In the genomic region with DNA sequence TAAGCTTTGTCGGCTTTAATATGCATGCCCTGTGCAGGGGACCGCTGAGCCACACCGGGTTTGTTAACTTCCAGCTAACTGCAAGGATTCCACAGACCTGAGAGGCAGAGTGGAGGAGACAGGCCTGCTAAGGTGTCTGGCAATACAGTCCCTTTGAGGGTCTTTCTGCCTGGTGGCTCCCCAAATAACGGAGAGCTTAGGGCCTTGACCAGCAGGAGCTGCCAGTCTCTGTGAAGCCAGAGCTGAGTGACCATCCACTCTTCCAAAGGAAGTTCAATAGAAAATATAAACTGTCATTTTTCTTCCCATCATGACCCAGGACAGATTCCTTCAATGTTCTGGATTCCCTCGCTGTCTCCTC, we compare ENCODE assay signal across 9 mouse cellular contexts. TPM values are rescaled to one million over a fixed set of nuclear protein-coding genes. Genes with fewer than 3 reads are reported as not detected.
DNase-seq lines count a peak whose midpoint lies in the region; ATAC-seq and TF ChIP-seq lines count a peak whose summit lies in the region.
"Had no signal": no experiment of that assay in that cellular context is flagged by ENCODE, and none has a peak within 500 bp of the region (broad histone marks: within the 10 kb centered on the region; RNA-seq: fewer than 3 reads in every experiment).

No protein-coding gene starts in this region.

- no peak for DNase-seq in forebrain, postnatal 0 days
- DNase-seq in midbrain, embryonic 11.5 days (ENCODE audit: low spot score, missing footprints): peak; percentile 90
- DNase-seq in layer of hippocampus, postnatal 10 days (ENCODE audit: low spot score in 2 of 2): no peak
- DNase-seq: kidney, adult 8-10 months had no signal

- H3K36me3 ChIP-seq in forebrain, embryonic 12.5 days (replicated peaks): no peaks in the 10 kb centered on the region
- H3K36me3 ChIP-seq in forebrain, postnatal 0 days (ENCODE audit: insufficient read depth): no peaks in the 10 kb centered on the region
- no peaks in the 10 kb centered on the region for H3K36me3 ChIP-seq in midbrain, embryonic 11.5 days (ENCODE audit: control insufficient read depth, insufficient read depth, low read length)
- no peaks in the 10 kb centered on the region for H3K36me3 ChIP-seq in midbrain, embryonic 15.5 days (replicated peaks)
- H3K36me3 ChIP-seq in limb, embryonic 13.5 days: no peaks in the 10 kb centered on the region
- H3K36me3 ChIP-seq in stomach, embryonic 15.5 days: no peaks in the 10 kb centered on the region

- H3K4me1 ChIP-seq in forebrain, embryonic 12.5 days: peaks cover 60% of the 10 kb centered on the region
- 0 out of 2 replicates have a peak, but pooled peaks cover 13% of the 10 kb centered on the region for H3K4me1 ChIP-seq in forebrain, postnatal 0 days (ENCODE audit: insufficient read depth)
- H3K4me1 ChIP-seq in midbrain, embryonic 11.5 days (ENCODE audit: control insufficient read depth, insufficient read depth, low read length): peaks cover 34% of the 10 kb centered on the region
- H3K4me1 ChIP-seq in midbrain, embryonic 15.5 days: peaks cover 42% of the 10 kb centered on the region
- H3K4me1 ChIP-seq in limb, embryonic 13.5 days: peaks cover 33% of the 10 kb centered on the region
- H3K4me1 ChIP-seq in stomach, embryonic 15.5 days: peaks cover 11% of the 10 kb centered on the region

- no peak overlapping the region for H3K4me3 ChIP-seq in forebrain, embryonic 12.5 days (replicated peaks)
- no peak overlapping the region for H3K4me3 ChIP-seq in forebrain, postnatal 0 days (ENCODE audit: low read depth, low read length)
- H3K4me3 ChIP-seq in midbrain, embryonic 11.5 days (ENCODE audit: low read depth, low read length): 0 out of 2 replicates have a peak overlapping the region, but pooled peaks have one; percentile 9
- H3K4me3 ChIP-seq in midbrain, embryonic 15.5 days: no peak overlapping the region
- H3K4me3 ChIP-seq in limb, embryonic 13.5 days: peak overlapping the region; percentile 97
- H3K4me3 ChIP-seq in stomach, embryonic 15.5 days (replicated peaks): peak overlapping the region; percentile 56

- peak overlapping the region; percentile 51; the same call in 1 of the 2 replicates for H3K27ac ChIP-seq in forebrain, embryonic 12.5 days
- no peak overlapping the region for H3K27ac ChIP-seq in forebrain, postnatal 0 days (ENCODE audit: low read depth, low read length)
- H3K27ac ChIP-seq in midbrain, embryonic 11.5 days (ENCODE audit: low read depth, low read length): no peak overlapping the region; the same call in 1 of the 2 replicates
- H3K27ac ChIP-seq in midbrain, embryonic 15.5 days: no peak overlapping the region
- H3K27ac ChIP-seq in limb, embryonic 13.5 days: peak overlapping the region; percentile 100
- H3K27ac ChIP-seq in stomach, embryonic 15.5 days: peak overlapping the region; percentile 93

- H3K9me3 ChIP-seq in forebrain, embryonic 12.5 days: no peaks in the 10 kb centered on the region
- H3K9me3 ChIP-seq in forebrain, postnatal 0 days (ENCODE audit: low read length): no peaks in the 10 kb centered on the region
- no peaks in the 10 kb centered on the region for H3K9me3 ChIP-seq in midbrain, embryonic 11.5 days (ENCODE audit: control insufficient read depth, low read length)
- H3K9me3 ChIP-seq in midbrain, embryonic 15.5 days: no peaks in the 10 kb centered on the region
- no peaks in the 10 kb centered on the region for H3K9me3 ChIP-seq in limb, embryonic 13.5 days
- H3K9me3 ChIP-seq in stomach, embryonic 15.5 days: no peaks in the 10 kb centered on the region

- ATAC-seq in forebrain, embryonic 12.5 days (ENCODE audit: low FRiP score): no peak
- no peak for ATAC-seq in forebrain, postnatal 0 days
- no peak for ATAC-seq in midbrain, embryonic 11.5 days (ENCODE audit: low FRiP score)
- ATAC-seq in midbrain, embryonic 15.5 days (replicated peaks): no peak
- ATAC-seq in limb, embryonic 13.5 days (ENCODE audit: low FRiP score, low read depth): no peak
- ATAC-seq in stomach, embryonic 15.5 days (ENCODE audit: insufficient read depth, low FRiP score, low read depth): no peak
- no peak for ATAC-seq in frontal cortex, adult (ENCODE audit: low TSS enrichment)

- 2% methylated on average over 5 of the region's 5 CpGs for WGBS in forebrain, embryonic 12.5 days
- WGBS in forebrain, postnatal 0 days: 10% methylated on average over 5 of the region's 5 CpGs
- WGBS in midbrain, embryonic 11.5 days: 8% methylated on average over 5 of the region's 5 CpGs
- 8% methylated on average over 5 of the region's 5 CpGs for WGBS in midbrain, embryonic 15.5 days
- 12% methylated on average over 5 of the region's 5 CpGs for WGBS in limb, embryonic 13.5 days
- WGBS in stomach, embryonic 15.5 days: 25% methylated on average over 5 of the region's 5 CpGs

- H3K27me3 ChIP-seq in forebrain, embryonic 12.5 days: peaks cover 54% of the 10 kb centered on the region
- peaks cover 23% of the 10 kb centered on the region for H3K27me3 ChIP-seq in forebrain, postnatal 0 days (ENCODE audit: insufficient read depth, low read length)
- peaks cover 24% of the 10 kb centered on the region for H3K27me3 ChIP-seq in midbrain, embryonic 11.5 days (ENCODE audit: control insufficient read depth, insufficient read depth, low read length)
- peaks cover 26% of the 10 kb centered on the region for H3K27me3 ChIP-seq in midbrain, embryonic 15.5 days (replicated peaks)
- peaks cover 46% of the 10 kb centered on the region for H3K27me3 ChIP-seq in limb, embryonic 13.5 days
- 0 out of 2 replicates have a peak, but pooled peaks cover 6% of the 10 kb centered on the region for H3K27me3 ChIP-seq in stomach, embryonic 15.5 days (replicated peaks)

- TF ChIP-seq CTCF in forebrain, postnatal 0 days (IDR thresholded peaks at IDR 0.05; ENCODE audit: low read depth): no peak

- peak overlapping the region; percentile 7; the same call in 1 of the 2 replicates for H3K9ac ChIP-seq in forebrain, embryonic 12.5 days
- no peak overlapping the region for H3K9ac ChIP-seq in forebrain, postnatal 0 days
- H3K9ac ChIP-seq in midbrain, embryonic 11.5 days (ENCODE audit: low read length): peak overlapping the region; percentile 10; the same call in 1 of the 2 replicates
- no peak overlapping the region for H3K9ac ChIP-seq in midbrain, embryonic 15.5 days
- peak overlapping the region; percentile 89 for H3K9ac ChIP-seq in limb, embryonic 13.5 days
- H3K9ac ChIP-seq in stomach, embryonic 15.5 days: no peak overlapping the region

- H3K4me2 ChIP-seq in forebrain, embryonic 12.5 days: peak overlapping the region; percentile 94; the same call in 1 of the 2 replicates
- no peak overlapping the region for H3K4me2 ChIP-seq in forebrain, postnatal 0 days (ENCODE audit: low read depth)
- H3K4me2 ChIP-seq in midbrain, embryonic 11.5 days: peak overlapping the region; percentile 97
- no peak overlapping the region for H3K4me2 ChIP-seq in midbrain, embryonic 15.5 days
- H3K4me2 ChIP-seq in limb, embryonic 13.5 days (replicated peaks): peak overlapping the region; percentile 98
- H3K4me2 ChIP-seq in stomach, embryonic 15.5 days: peak overlapping the region; percentile 83

RNA-seq across cellular contexts. Expression of gene Ptch1, which starts 4.0 kb away (rescaled TPM):
- polyA plus RNA-seq in forebrain, embryonic 12.5 days (2016; fragmentation: Nextera tagmentation; extraction: Ambion mirVana): 24.0 and 24.4 TPM in 2 replicates
- 11.7 and 26.5 TPM in 2 replicates for total RNA-seq in forebrain, postnatal 0 days (2014; rRNA removed)
- 2.7 and 4.8 TPM in 2 replicates for polyA plus RNA-seq in forebrain, postnatal 0 days (2015; fragmentation: Nextera tagmentation; extraction: Ambion mirVana)
- 22.6 and 22.9 TPM in 2 replicates for polyA plus RNA-seq in midbrain, embryonic 11.5 days (2014; fragmentation: Nextera tagmentation; extraction: Ambion mirVana)
- 15.5 and 15.7 TPM in 2 replicates for polyA plus RNA-seq in midbrain, embryonic 15.5 days (2015; fragmentation: Nextera tagmentation; extraction: Ambion mirVana)
- polyA plus RNA-seq in limb, embryonic 13.5 days (2015; fragmentation: Nextera tagmentation; extraction: Ambion mirVana): 27.4 and 30.0 TPM in 2 replicates
- 32.1 and 34.3 TPM in 2 replicates for polyA plus RNA-seq in stomach, embryonic 15.5 days (2015; fragmentation: Nextera tagmentation; extraction: Ambion mirVana)
- total RNA-seq in layer of hippocampus, postnatal 10 days (2021): 10 to 100 TPM; 31.3 to 39.1 TPM

Comparison
In these comparisons a context has a peak if more than half of its experiments do, and no peak if none do; other contexts are left out.
1. H3K27ac ChIP-seq: peak in forebrain, embryonic 12.5 days (single experiment), limb, embryonic 13.5 days (single experiment) and stomach, embryonic 15.5 days (single experiment); none in forebrain, postnatal 0 days (single experiment), midbrain, embryonic 11.5 days (single experiment) and midbrain, embryonic 15.5 days (single experiment).
2. H3K4me2 ChIP-seq: peak in forebrain, embryonic 12.5 days (single experiment), midbrain, embryonic 11.5 days (single experiment), limb, embryonic 13.5 days (single experiment) and stomach, embryonic 15.5 days (single experiment); none in forebrain, postnatal 0 days (single experiment) and midbrain, embryonic 15.5 days (single experiment).
3. H3K4me3 ChIP-seq: peak in midbrain, embryonic 11.5 days (single experiment), limb, embryonic 13.5 days (single experiment) and stomach, embryonic 15.5 days (single experiment); none in forebrain, embryonic 12.5 days (single experiment), forebrain, postnatal 0 days (single experiment) and midbrain, embryonic 15.5 days (single experiment).
4. H3K9ac ChIP-seq: peak in forebrain, embryonic 12.5 days (single experiment), midbrain, embryonic 11.5 days (single experiment) and limb, embryonic 13.5 days (single experiment); none in forebrain, postnatal 0 days (single experiment), midbrain, embryonic 15.5 days (single experiment) and stomach, embryonic 15.5 days (single experiment).